Mouse (Mus musculus) thymus, postnatal 36 days (tissue): Measurements from ENCODE around the gene Olfr412.

ENCODE experiments used
- DNase-seq, 2 experiments: peaks; one replicate each; pipeline ENCODE4 v3.0.0; 2022; ENCODE audit warnings: mixed read lengths in 2 of 2

Olfr412 gene

GRCm38 (mm10) chr11:74361769-74362168 is at the start of gene Olfr412:
Gene Olfr412 (plus strand): TSS chr11:74362069.
- DNase-seq = no peak

GRCm38 (mm10) chr11:74326044-74326443 is 35.8 kb upstream of the Olfr412 start:
- no peak for DNase-seq

GRCm38 (mm10) chr11:74328781-74329180 is 33.1 kb upstream of the Olfr412 start:
- no peak for DNase-seq

DNA sequence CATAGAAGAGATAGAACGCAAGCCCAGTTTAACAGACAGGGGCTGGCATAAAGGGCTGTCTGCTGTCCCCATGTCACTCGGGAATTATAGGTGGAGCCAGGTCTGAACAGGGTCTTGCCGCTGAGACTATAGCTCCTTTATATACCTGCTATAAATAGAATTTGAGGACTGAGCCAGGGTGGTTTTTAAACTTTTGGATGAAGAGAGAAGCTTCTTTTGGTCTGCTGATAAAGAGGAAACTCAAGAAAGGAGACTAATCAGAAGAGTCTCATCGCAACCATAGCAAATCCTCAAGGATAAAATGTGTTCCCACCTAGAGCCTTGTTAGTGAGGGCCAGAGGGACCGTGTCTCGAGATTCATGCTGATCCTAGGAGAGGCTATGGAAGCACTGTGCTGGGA is 23.9 kb upstream of the Olfr412 start, which contains the start of gene Olfr410:
Olfr410 (minus strand) TSS at position 101 of the 400 bp plus-strand sequence.
- DNase-seq = no peak

- DNase-seq = no peak
Observed at GRCm38 (mm10) chr11:74352550-74352949, 9.3 kb upstream of the Olfr412 start, which contains the start of gene Olfr411. Gene Olfr411 (minus strand): TSS chr11:74352650.

GRCm38 (mm10) chr11:74371393-74372100 is 9.7 kb downstream of the Olfr412 start:
- DNase-seq = peak; percentile 23 to 54

DNA sequence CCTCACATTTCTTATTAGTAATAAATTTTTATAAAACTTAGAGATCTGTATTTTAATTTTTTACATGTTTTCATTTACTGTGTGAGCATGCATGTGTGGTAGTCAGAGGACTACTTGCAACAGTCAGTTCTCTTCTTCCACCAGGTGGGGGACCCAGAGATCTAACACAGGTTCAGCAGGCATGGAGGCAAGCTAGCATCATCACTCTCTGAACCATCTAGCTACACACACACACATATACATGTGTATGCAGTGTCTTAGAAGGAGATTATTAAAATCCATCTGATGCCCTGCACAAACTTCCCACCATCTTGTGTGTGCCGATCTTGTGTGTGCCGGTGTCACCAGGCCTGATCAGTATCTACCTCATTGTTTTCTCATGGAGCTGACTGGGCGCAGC is 15.0 kb downstream of the Olfr412 start:
- DNase-seq = peak in 1 of 2 experiments; percentile 14

GRCm38 (mm10) chr11:74379166-74379873 is 17.5 kb downstream of the Olfr412 start:
- DNase-seq = no peak

DNA sequence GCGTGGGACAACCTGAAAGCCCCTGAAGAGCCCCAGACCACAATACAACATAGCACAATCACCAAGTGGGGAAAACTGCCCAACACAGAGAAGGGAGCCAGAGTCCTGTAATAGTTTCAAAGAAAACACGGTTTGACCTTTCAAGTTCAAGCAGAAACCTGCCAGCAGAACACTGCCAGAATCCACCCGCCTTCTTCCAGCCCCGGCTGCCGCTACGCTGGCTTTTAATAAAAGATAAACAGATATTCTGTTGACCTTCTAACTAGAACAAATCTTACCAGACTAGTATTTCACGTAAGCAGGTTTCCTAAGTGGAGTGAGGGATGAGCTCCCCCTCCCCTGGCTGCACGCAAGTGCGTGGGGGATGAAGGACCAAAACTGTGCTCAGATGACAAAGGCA is 23.8 kb downstream of the Olfr412 start:
- DNase-seq = no peak

DNA sequence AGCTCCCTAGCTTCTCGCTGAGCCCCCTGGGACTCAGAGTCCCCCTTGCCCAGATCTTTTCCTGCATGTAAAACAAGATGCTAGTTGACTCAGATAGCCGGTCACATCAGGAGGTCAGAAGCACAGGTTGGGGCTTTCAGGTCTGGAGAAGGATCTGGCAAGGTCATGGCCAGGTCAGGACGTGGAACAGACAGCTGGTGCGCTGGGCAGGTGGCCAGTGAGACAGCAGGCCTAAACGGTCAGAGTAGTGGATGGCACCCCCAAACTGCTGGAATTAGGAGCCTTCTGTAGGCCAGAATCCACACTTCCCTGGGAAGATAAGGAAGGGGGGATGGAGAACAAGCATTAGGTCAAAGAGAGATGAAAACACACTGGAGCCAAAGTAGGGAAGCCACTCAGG is 25.3 kb downstream of the Olfr412 start:
- DNase-seq = no peak

- DNase-seq = no peak
Observed at GRCm38 (mm10) chr11:74391899-74392298, 30.0 kb downstream of the Olfr412 start.

- no peak for DNase-seq
Observed at GRCm38 (mm10) chr11:74392903-74393302, 31.0 kb downstream of the Olfr412 start.

GRCm38 (mm10) chr11:74393489-74393888 is 31.6 kb downstream of the Olfr412 start:
- DNase-seq = no peak

- no peak for DNase-seq
Observed at GRCm38 (mm10) chr11:74395583-74395982, 33.7 kb downstream of the Olfr412 start.

DNA sequence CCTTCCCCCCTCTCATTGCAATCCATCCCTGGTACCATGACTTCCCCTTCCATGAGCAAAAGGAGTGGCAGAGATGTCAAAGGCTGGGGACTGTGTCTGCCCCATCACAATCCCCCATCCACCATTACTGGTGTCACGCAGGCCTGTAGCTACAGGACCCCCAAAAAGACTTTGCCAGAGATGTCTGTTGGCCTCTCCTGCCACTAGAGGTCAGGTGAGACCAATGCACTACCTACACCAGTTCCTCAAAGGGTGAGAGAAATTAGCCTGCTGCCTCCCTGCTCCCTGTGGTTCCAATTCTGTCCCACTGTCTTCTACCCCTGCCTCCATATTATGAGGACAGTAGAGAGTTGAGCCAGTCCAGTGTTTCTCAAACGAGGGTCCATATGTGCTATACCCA is 40.3 kb downstream of the Olfr412 start:
- peak; percentile 16 to 32 for DNase-seq

GRCm38 (mm10) chr11:74404216-74404615 is 42.3 kb downstream of the Olfr412 start:
- DNase-seq = no peak

GRCm38 (mm10) chr11:74405201-74405600 is 43.3 kb downstream of the Olfr412 start:
- peak; percentile 51 to 68 for DNase-seq

DNA sequence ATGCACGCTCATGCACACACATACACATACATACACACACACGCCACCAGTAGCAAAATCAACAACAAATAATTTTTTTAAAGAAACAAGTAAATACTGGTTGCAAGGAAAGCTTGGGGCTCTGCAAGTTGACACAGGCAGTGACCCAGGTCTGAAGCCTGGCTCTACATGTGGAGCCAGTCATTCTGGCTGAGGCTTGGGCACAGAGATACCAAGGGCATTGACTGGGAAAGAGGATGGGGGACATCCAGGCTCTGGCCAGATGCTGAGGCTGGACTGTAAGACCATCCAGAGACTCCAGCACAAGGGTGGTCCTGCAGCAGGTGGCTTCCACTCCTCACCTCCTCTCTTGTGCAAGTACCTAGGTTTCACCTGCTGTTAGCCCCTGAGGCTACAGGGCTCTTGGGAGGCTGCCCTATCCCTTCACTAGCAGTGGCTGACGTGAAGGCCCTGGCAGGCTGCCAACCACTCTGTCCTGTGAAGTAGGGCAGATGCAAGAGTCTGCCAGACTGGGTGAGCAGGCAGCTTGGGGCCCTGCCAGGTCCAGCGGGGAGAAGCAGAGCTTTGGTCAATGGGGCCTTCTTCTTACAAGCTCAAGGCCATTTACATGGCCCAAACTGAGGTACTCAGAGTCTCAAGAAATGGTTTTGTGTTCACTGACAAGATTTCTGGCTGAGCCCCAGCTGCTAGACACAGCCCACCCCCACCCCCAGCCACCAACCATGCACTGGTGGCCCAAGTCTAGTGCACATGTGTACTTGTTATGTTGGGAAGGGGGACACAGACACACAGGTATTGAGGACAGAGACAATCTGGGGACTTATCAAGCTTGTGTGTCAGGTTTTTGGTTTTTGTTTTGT is 46.9 kb downstream of the Olfr412 start:
- DNase-seq = peak; percentile 31 to 43

GRCm38 (mm10) chr11:74409447-74409754 is 47.5 kb downstream of the Olfr412 start:
- DNase-seq = no peak

- no peak for DNase-seq
Observed at GRCm38 (mm10) chr11:74409757-74410174, 47.9 kb downstream of the Olfr412 start.

GRCm38 (mm10) chr11:74411943-74412342 is 50.1 kb downstream of the Olfr412 start:
- no peak for DNase-seq

DNA sequence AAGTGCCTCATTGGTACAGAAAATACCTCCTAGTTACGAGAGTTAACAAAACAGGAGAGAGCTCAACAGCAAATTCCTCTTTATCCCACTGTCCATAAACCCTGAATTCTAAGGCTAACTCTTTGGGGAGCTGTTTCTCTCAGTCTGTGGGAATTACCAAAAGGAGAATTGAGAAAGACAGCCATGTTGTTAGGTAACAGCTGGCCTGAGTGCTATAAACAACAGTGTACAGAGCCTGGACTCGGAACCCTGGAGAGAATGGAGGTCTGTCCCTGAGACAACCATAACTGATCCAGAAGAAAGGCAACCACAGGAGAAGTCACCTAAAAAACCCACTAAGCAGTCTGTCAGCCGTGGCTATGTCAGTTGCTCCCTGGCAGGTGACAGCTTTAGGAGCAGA is 50.6 kb downstream of the Olfr412 start:
- DNase-seq = no peak

- no peak for DNase-seq
Observed at GRCm38 (mm10) chr11:74413449-74413972, 51.6 kb downstream of the Olfr412 start.
